Mouse (Mus musculus) limb, embryonic 14.5 days (tissue): ENCODE data around the gene Clec16a. TPM values are rescaled to one million over a fixed set of nuclear protein-coding genes. Genes with fewer than 3 reads are reported as not detected.

ENCODE experiments used
- ATAC-seq: fragments of 200-750 bp; cut with Nextera tagmentation; 2 replicates; pipeline ENCODE4 v1.8.0; 2017; ENCODE audit warnings: low read depth, moderate number of reproducible peaks, moderate TSS enrichment; ENCODE audit not compliant: low FRiP score
- DNase-seq: peaks from one replicate; pipeline ENCODE4 v3.0.0-alpha.2; 2015; ENCODE audit warnings: low spot score
- H3K27ac ChIP-seq: fragments of 300-500 bp; sonication (generic); replicated peaks from 2 replicates; pipeline ENCODE4 v1.5.1; 2014; ENCODE audit warnings: low read depth, mild to moderate bottlenecking, low read length, moderate library complexity, mixed read lengths
- H3K27me3 ChIP-seq: fragments of 300-500 bp; sonication (generic); 2 replicates; pipeline ENCODE4 v1.6.1; 2014; ENCODE audit warnings: low read length, mixed read lengths; ENCODE audit not compliant: control insufficient read depth, insufficient read depth
- H3K36me3 ChIP-seq: fragments of 300-500 bp; sonication (generic); 2 replicates; pipeline ENCODE4 v1.6.1; 2014; ENCODE audit warnings: mild to moderate bottlenecking, low read length, moderate library complexity, mixed read lengths; ENCODE audit not compliant: control insufficient read depth, insufficient read depth
- H3K4me1 ChIP-seq: fragments of 300-500 bp; sonication (generic); 2 replicates; pipeline ENCODE4 v1.6.1; 2014; ENCODE audit warnings: antibody characterized with exemption, low read length, mixed read lengths; ENCODE audit not compliant: control insufficient read depth, insufficient read depth
- H3K4me2 ChIP-seq: fragments of 300-500 bp; sonication (generic); replicated peaks from 2 replicates; pipeline ENCODE4 v1.6.1; 2014; ENCODE audit warnings: low read depth, mild to moderate bottlenecking, low read length, moderate library complexity; ENCODE audit not compliant: severe bottlenecking
- H3K4me3 ChIP-seq: fragments of 300-500 bp; sonication (generic); replicated peaks from 2 replicates; pipeline ENCODE4 v1.5.1; 2014; ENCODE audit warnings: low read length
- H3K9ac ChIP-seq: fragments of 300-500 bp; sonication (generic); 2 replicates; pipeline ENCODE4 v1.6.1; 2014; ENCODE audit warnings: mild to moderate bottlenecking, low read depth, low read length, moderate library complexity; ENCODE audit not compliant: severe bottlenecking
- H3K9me3 ChIP-seq: fragments of 300-500 bp; sonication (generic); 2 replicates; pipeline ENCODE4 v1.6.1; 2016; ENCODE audit warnings: low read length; ENCODE audit not compliant: control insufficient read depth
- POLR2A ChIP-seq: fragments of 200-500 bp; IDR thresholded peaks from 2 replicates; pipeline ENCODE4 v1.8.0; 2012; ENCODE audit warnings: inconsistent platforms, mild to moderate bottlenecking, moderate library complexity, borderline replicate concordance; ENCODE audit not compliant: insufficient read depth, insufficient read length; ENCODE audit errors: extremely low read depth
- WGBS: fragments of 180-500 bp; shearing (Covaris S2); extraction: QIAGEN DNeasy Blood & Tissue Kit; methylation state at CpG from one replicate; pipeline ENCODE4 v1.1.7; 2014; 5-methylcytosine and 5-hydroxymethylcytosine counted together
- polyA plus RNA-seq, 2 experiments: library from polyadenylated mRNA; depleted of rRNA in 1 of 2; stranded (reverse) in 1 of 2; unstranded in 1 of 2; fragments of >200 nt; fragmentation: Nextera tagmentation in 1 of 2; extraction: Ambion mirVana in 1 of 2; gene quantifications; 2 replicates each; pipeline versions ENCODE4 v1.2.1 to v1.2.3; 2012 to 2014

Clec16a gene
- polyA plus RNA-seq, 2 experiments = 12.5 to 29.9 TPM

GRCm38 (mm10) chr16:10569809-10570395 lies 24.8 kb downstream of the Clec16a start:
- TF ChIP-seq POLR2A = no peak
- H3K9ac ChIP-seq = no peak overlapping the region
- H3K27ac ChIP-seq = no peak overlapping the region
- H3K4me1 ChIP-seq = peaks cover 4% of the 10 kb centered on the region; the same call in 1 of the 2 replicates
- 80% methylated on average over 5 of the region's 5 CpGs for WGBS
- no peaks in the 10 kb centered on the region for H3K27me3 ChIP-seq
- DNase-seq (no peak), ATAC-seq (no peak)
- peaks cover 25% of the 10 kb centered on the region for H3K36me3 ChIP-seq
- no peak overlapping the region for H3K4me3 ChIP-seq
- no peak overlapping the region for H3K4me2 ChIP-seq
- no peaks in the 10 kb centered on the region for H3K9me3 ChIP-seq

- H3K27me3 ChIP-seq = no peaks in the 10 kb centered on the region
- 73% methylated on average over 1 of the region's 1 CpGs for WGBS
- H3K4me3 ChIP-seq = no peak overlapping the region
- H3K9me3 ChIP-seq = no peaks in the 10 kb centered on the region
- TF ChIP-seq POLR2A = no peak
- H3K36me3 ChIP-seq = peaks cover 31% of the 10 kb centered on the region
- H3K9ac ChIP-seq = no peak overlapping the region
- H3K4me1 ChIP-seq = peaks cover 4% of the 10 kb centered on the region; the same call in 1 of the 2 replicates
- H3K4me2 ChIP-seq = no peak overlapping the region
- ATAC-seq (no peak), DNase-seq (no peak)
- H3K27ac ChIP-seq = no peak overlapping the region
Observed at GRCm38 (mm10) chr16:10570708-10571107, 25.6 kb downstream of the Clec16a start.

DNA sequence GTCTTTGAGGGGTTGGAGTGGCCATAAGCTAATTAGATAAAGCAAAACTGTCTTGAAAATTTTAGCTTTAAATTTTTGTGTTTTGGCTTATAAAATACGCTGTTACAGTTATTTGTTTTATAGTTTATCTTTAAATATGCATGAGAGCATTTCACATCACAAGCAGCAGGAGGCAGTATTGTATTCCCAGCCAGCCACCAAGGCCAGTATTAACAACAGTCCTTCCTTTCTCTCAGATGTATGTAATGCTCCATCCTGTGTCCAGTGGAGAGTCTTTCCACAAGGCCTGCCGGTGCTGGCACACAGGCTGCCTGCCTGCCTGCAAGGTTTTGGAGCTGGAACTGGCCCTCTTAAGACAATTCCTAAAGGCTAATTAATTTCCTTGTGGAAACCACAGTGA lies 26.7 kb downstream of the Clec16a start:
- H3K4me2 ChIP-seq = no peak overlapping the region
- H3K9ac ChIP-seq = no peak overlapping the region
- no peak overlapping the region for H3K27ac ChIP-seq
- no peak for ATAC-seq
- TF ChIP-seq POLR2A = no peak
- 38% methylated on average over 2 of the region's 2 CpGs for WGBS
- H3K4me1 ChIP-seq = peaks cover 2% of the 10 kb centered on the region; the same call in 1 of the 2 replicates
- peaks cover 33% of the 10 kb centered on the region for H3K36me3 ChIP-seq
- H3K4me3 ChIP-seq = no peak overlapping the region
- no peak for DNase-seq
- no peaks in the 10 kb centered on the region for H3K27me3 ChIP-seq
- H3K9me3 ChIP-seq = no peaks in the 10 kb centered on the region

DNA sequence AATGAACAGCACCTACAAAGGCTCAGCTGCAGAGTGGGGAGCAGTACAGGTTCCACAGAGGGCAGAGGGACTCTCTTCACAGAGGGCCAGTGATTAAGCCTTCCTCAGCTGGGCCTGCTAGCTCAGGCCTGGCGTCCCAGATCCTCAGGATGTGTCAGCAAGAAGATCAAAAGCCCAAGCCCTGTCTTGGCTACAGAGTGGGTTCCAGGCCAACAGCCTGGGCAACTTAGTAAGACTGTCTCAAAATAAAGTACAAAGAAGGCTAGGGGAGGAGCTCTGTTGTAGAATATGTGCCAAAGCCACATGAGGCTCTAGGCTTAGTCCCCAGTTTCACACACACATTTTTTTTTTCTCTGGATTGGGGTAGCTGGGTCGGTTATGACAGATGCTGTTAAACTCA lies 29.8 kb downstream of the Clec16a start:
- ATAC-seq = no peak
- H3K36me3 ChIP-seq = peaks cover 51% of the 10 kb centered on the region
- 35% methylated on average over 2 of the region's 2 CpGs for WGBS

DNA sequence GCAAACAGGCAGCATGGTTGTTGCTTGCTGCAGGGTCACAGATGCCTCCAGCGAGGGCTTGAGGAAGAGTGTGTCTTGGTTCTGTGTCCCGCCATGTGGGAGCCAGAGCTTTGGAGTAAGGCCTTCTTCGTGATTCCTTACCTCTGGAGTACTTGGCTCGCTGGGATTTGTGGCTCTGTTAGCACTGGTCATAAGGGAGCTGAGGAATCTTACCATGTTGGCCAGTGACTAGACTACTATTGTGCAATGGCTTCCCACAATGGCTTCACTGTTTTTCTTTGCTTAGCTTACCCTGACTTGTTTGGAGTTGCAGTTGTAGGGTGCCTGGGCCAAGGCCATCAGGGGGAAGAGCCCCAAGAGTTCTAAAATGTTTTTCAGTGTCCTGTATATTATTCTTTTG lies 30.8 kb downstream of the Clec16a start:
- 93% methylated on average over 4 of the region's 4 CpGs for WGBS
- H3K4me1 ChIP-seq = peaks cover 2% of the 10 kb centered on the region; the same call in 1 of the 2 replicates
- ATAC-seq = no peak
- H3K27me3 ChIP-seq = no peaks in the 10 kb centered on the region
- H3K9me3 ChIP-seq = no peaks in the 10 kb centered on the region
- no peak overlapping the region for H3K9ac ChIP-seq
- peaks cover 58% of the 10 kb centered on the region for H3K36me3 ChIP-seq
- no peak overlapping the region for H3K4me2 ChIP-seq
- TF ChIP-seq POLR2A = no peak
- no peak for DNase-seq
- H3K4me3 ChIP-seq = no peak overlapping the region
- no peak overlapping the region for H3K27ac ChIP-seq

More for the DNA sequence above, 29.8 kb downstream of the Clec16a start:
- TF ChIP-seq POLR2A = no peak
- no peak overlapping the region for H3K4me3 ChIP-seq
- peaks cover 2% of the 10 kb centered on the region; the same call in 1 of the 2 replicates for H3K4me1 ChIP-seq
- no peak overlapping the region for H3K9ac ChIP-seq
- no peaks in the 10 kb centered on the region for H3K27me3 ChIP-seq
- no peaks in the 10 kb centered on the region for H3K9me3 ChIP-seq
- no peak for DNase-seq
- H3K27ac ChIP-seq = no peak overlapping the region
- no peak overlapping the region for H3K4me2 ChIP-seq
